Mouse (Mus musculus): ENCODE data around the gene Heyl. TPM values are rescaled to one million over a fixed set of nuclear protein-coding genes. Genes with fewer than 3 reads are reported as not detected.
"Not testable (repeated sequence)": the region's sequence is repeated elsewhere in the genome, so short reads cannot be mapped to it uniquely, and the experiment has no call there.

Gene Heyl
- polyA plus RNA-seq, 1 experiment from 2014 or later, result 5.6 TPM

- H3K9ac ChIP-seq (ENCODE audit: low read depth, low read length), result no peak within 1 kb of the TSS
- 84% methylated on average over 5 of the region's 5 CpGs for WGBS
- no peaks in the 10 kb centered on the region for H3K36me3 ChIP-seq (ENCODE audit: control insufficient read depth, insufficient read depth, low read length)
- H3K4me1 ChIP-seq (ENCODE audit: control insufficient read depth, insufficient read depth, low read length), result no peaks in the 10 kb centered on the region
- no peak within 1 kb of the TSS for H3K27ac ChIP-seq (ENCODE audit: low read length)
- no peaks in the 10 kb centered on the region for H3K9me3 ChIP-seq (replicated peaks; ENCODE audit: control insufficient read depth, low read length, poor library complexity, severe bottlenecking)
- no peaks in the 10 kb centered on the region for H3K27me3 ChIP-seq (ENCODE audit: control insufficient read depth, insufficient read depth, low read depth, low read length)
- no peak within 1 kb of the TSS for H3K4me3 ChIP-seq (ENCODE audit: low read depth, low read length)
- H3K4me2 ChIP-seq (ENCODE audit: low read length), result no peak within 1 kb of the TSS
- ATAC-seq, result no peak
Measured at GRCm38 (mm10) chr4:123261721-123262401, 28.5 kb downstream of the Heyl start, which contains the start of gene Pabpc4. Gene Pabpc4 (plus strand): TSS chr4:123262351.

GRCm38 (mm10) chr4:123271063-123271462 lies 37.7 kb downstream of the Heyl start:
- Histone ChIP-seq H3K27ac (ENCODE audit: low read length) (no peak overlapping the region), H3K36me3 (ENCODE audit: control insufficient read depth, insufficient read depth, low read length) (no peaks in the 10 kb centered on the region), H3K9ac (ENCODE audit: low read depth, low read length) (no peak overlapping the region), H3K27me3 (ENCODE audit: control insufficient read depth, insufficient read depth, low read depth, low read length) (no peaks in the 10 kb centered on the region), H3K9me3 (replicated peaks; ENCODE audit: control insufficient read depth, low read length, poor library complexity, severe bottlenecking) (no peaks in the 10 kb centered on the region), H3K4me1 (ENCODE audit: control insufficient read depth, insufficient read depth, low read length) (no peaks in the 10 kb centered on the region), H3K4me2 (ENCODE audit: low read length) (no peak overlapping the region), H3K4me3 (ENCODE audit: low read depth, low read length) (no peak overlapping the region)
- ATAC-seq, result no peak
- WGBS, result 91% methylated on average over 3 of the region's 3 CpGs

- Histone ChIP-seq H3K27ac (ENCODE audit: low read length) (no peak overlapping the region), H3K4me2 (ENCODE audit: low read length) (no peak overlapping the region), H3K4me1 (ENCODE audit: control insufficient read depth, insufficient read depth, low read length) (peaks cover 14% of the 10 kb centered on the region), H3K9ac (ENCODE audit: low read depth, low read length) (no peak overlapping the region), H3K4me3 (ENCODE audit: low read depth, low read length) (no peak overlapping the region), H3K36me3 (ENCODE audit: control insufficient read depth, insufficient read depth, low read length) (no peaks in the 10 kb centered on the region), H3K27me3 (ENCODE audit: control insufficient read depth, insufficient read depth, low read depth, low read length) (no peaks in the 10 kb centered on the region), H3K9me3 (replicated peaks; ENCODE audit: control insufficient read depth, low read length, poor library complexity, severe bottlenecking) (no peaks in the 10 kb centered on the region)
- no peak for ATAC-seq
- 71% methylated on average over 3 of the region's 3 CpGs for WGBS
Measured at GRCm38 (mm10) chr4:123280117-123280516, 46.8 kb downstream of the Heyl start.

- Histone ChIP-seq H3K9ac (ENCODE audit: low read depth, low read length) (peak overlapping the region; percentile 70), H3K36me3 (ENCODE audit: control insufficient read depth, insufficient read depth, low read length) (peaks cover 3% of the 10 kb centered on the region; the same call in 1 of the 2 replicates), H3K27me3 (ENCODE audit: control insufficient read depth, insufficient read depth, low read depth, low read length) (no peaks in the 10 kb centered on the region), H3K27ac (ENCODE audit: low read length) (peak overlapping the region; percentile 61), H3K4me3 (ENCODE audit: low read depth, low read length) (peak overlapping the region; percentile 70), H3K9me3 (replicated peaks; ENCODE audit: control insufficient read depth, low read length, poor library complexity, severe bottlenecking) (no peaks in the 10 kb centered on the region), H3K4me2 (ENCODE audit: low read length) (peak overlapping the region; percentile 95), H3K4me1 (ENCODE audit: control insufficient read depth, insufficient read depth, low read length) (peaks cover 22% of the 10 kb centered on the region)
- 2% methylated on average over 25 of the region's 25 CpGs for WGBS
- ATAC-seq, result peak; percentile 92
Measured at GRCm38 (mm10) chr4:123282500-123282899, 49.1 kb downstream of the Heyl start.

- Histone ChIP-seq H3K9ac (ENCODE audit: low read depth, low read length) (peak overlapping the region; percentile 50; the same call in 1 of the 2 replicates), H3K4me3 (ENCODE audit: low read depth, low read length) (peak overlapping the region; percentile 70), H3K4me1 (ENCODE audit: control insufficient read depth, insufficient read depth, low read length) (peaks cover 22% of the 10 kb centered on the region), H3K4me2 (ENCODE audit: low read length) (peak overlapping the region; percentile 95)
- H3K36me3 ChIP-seq (ENCODE audit: control insufficient read depth, insufficient read depth, low read length); H3K9me3 ChIP-seq (replicated peaks; ENCODE audit: control insufficient read depth, low read length, poor library complexity, severe bottlenecking); H3K27me3 ChIP-seq (ENCODE audit: control insufficient read depth, insufficient read depth, low read depth, low read length); H3K27ac ChIP-seq (ENCODE audit: low read length): not testable (repeated sequence)
- under 1% methylated on average over 28 of the region's 55 CpGs for WGBS
- peak; percentile 78 for ATAC-seq
Measured at GRCm38 (mm10) chr4:123282915-123283674, 49.7 kb downstream of the Heyl start.

GRCm38 (mm10) chr4:123283675-123284064 lies 50.3 kb downstream of the Heyl start:
- ATAC-seq, result peak; percentile 37; the same call in 1 of the 2 replicates
- not testable (repeated sequence) for H3K27me3 ChIP-seq (ENCODE audit: control insufficient read depth, insufficient read depth, low read depth, low read length); H3K27ac ChIP-seq (ENCODE audit: low read length); H3K9me3 ChIP-seq (replicated peaks; ENCODE audit: control insufficient read depth, low read length, poor library complexity, severe bottlenecking); H3K36me3 ChIP-seq (ENCODE audit: control insufficient read depth, insufficient read depth, low read length)
- Histone ChIP-seq H3K4me3 (ENCODE audit: low read depth, low read length) (peak overlapping the region; percentile 70), H3K4me2 (ENCODE audit: low read length) (peak overlapping the region; percentile 95), H3K9ac (ENCODE audit: low read depth, low read length) (peak overlapping the region; percentile 67), H3K4me1 (ENCODE audit: control insufficient read depth, insufficient read depth, low read length) (peaks cover 22% of the 10 kb centered on the region)
- WGBS, result under 1% methylated on average over 14 of the region's 15 CpGs

- 82% methylated on average over 6 of the region's 6 CpGs for WGBS
- Histone ChIP-seq H3K36me3 (ENCODE audit: control insufficient read depth, insufficient read depth, low read length) (peaks cover 13% of the 10 kb centered on the region), H3K4me1 (ENCODE audit: control insufficient read depth, insufficient read depth, low read length) (peaks cover 22% of the 10 kb centered on the region), H3K9ac (ENCODE audit: low read depth, low read length) (peak overlapping the region; percentile 4; the same call in 1 of the 2 replicates), H3K9me3 (replicated peaks; ENCODE audit: control insufficient read depth, low read length, poor library complexity, severe bottlenecking) (no peaks in the 10 kb centered on the region), H3K4me2 (ENCODE audit: low read length) (peak overlapping the region; percentile 95), H3K27ac (ENCODE audit: low read length) (no peak overlapping the region), H3K4me3 (ENCODE audit: low read depth, low read length) (peak overlapping the region; percentile 70), H3K27me3 (ENCODE audit: control insufficient read depth, insufficient read depth, low read depth, low read length) (no peaks in the 10 kb centered on the region)
- no peak for ATAC-seq
Measured at GRCm38 (mm10) chr4:123284731-123285624, 51.6 kb downstream of the Heyl start.

GRCm38 (mm10) chr4:123286790-123287189 lies 53.4 kb downstream of the Heyl start:
- H3K27ac ChIP-seq (ENCODE audit: low read length), result no peak overlapping the region
- H3K27me3 ChIP-seq (ENCODE audit: control insufficient read depth, insufficient read depth, low read depth, low read length), result no peaks in the 10 kb centered on the region
- no peak overlapping the region for H3K9ac ChIP-seq (ENCODE audit: low read depth, low read length)
- H3K4me1 ChIP-seq (ENCODE audit: control insufficient read depth, insufficient read depth, low read length), result peaks cover 22% of the 10 kb centered on the region
- no peak overlapping the region for H3K4me3 ChIP-seq (ENCODE audit: low read depth, low read length)
- no peak overlapping the region for H3K4me2 ChIP-seq (ENCODE audit: low read length)
- H3K36me3 ChIP-seq (ENCODE audit: control insufficient read depth, insufficient read depth, low read length), result peaks cover 17% of the 10 kb centered on the region
- ATAC-seq, result no peak
- 91% methylated on average over 2 of the region's 2 CpGs for WGBS
- no peaks in the 10 kb centered on the region for H3K9me3 ChIP-seq (replicated peaks; ENCODE audit: control insufficient read depth, low read length, poor library complexity, severe bottlenecking)

Data from midbrain, embryonic 16.5 days (tissue).